Mouse (Mus musculus): ENCODE data around the gene Slc35g2. TPM values are rescaled to one million over a fixed set of nuclear protein-coding genes. Genes with fewer than 3 reads are reported as not detected.

Gene Slc35g2
- polyA plus RNA-seq, 1 experiment from 2014 or later = 16.9 TPM

DNA sequence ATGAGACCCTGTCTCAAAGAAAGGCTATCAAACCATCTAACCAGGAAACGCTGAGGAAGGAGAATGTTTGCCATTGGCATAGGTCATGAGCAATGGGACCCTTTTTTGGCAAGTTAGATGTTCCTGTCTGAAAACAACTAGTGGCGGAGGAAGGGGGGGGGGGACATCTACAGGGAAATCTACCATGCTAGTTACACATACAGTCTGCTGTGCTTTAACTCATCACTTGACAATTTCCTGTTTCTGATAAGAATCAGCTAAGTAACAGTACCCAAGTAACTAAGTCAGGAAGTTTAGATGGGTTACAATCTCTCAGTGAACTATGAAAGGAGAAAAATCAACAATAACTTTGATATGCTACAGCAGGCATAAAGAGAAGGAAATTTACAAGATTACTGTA, 48.9 kb downstream of the Slc35g2 start:
- Histone ChIP-seq H3K36me3 (ENCODE audit: control insufficient read depth, insufficient read depth, low read length) (no peaks in the 10 kb centered on the region), H3K9ac (replicated peaks; ENCODE audit: low read length) (no peak overlapping the region), H3K27ac (replicated peaks; ENCODE audit: low read depth, low read length) (no peak overlapping the region), H3K4me2 (ENCODE audit: low read length) (no peak overlapping the region), H3K9me3 (ENCODE audit: control insufficient read depth, low read length) (no peaks in the 10 kb centered on the region), H3K27me3 (ENCODE audit: control insufficient read depth, insufficient read depth, low read length) (no peaks in the 10 kb centered on the region), H3K4me3 (replicated peaks; ENCODE audit: low read depth, low read length) (no peak overlapping the region), H3K4me1 (ENCODE audit: control insufficient read depth, insufficient read depth, low read length) (no peaks in the 10 kb centered on the region)
- DNase-seq = no peak
- 87% methylated on average over 2 of the region's 2 CpGs for WGBS
- ATAC-seq (ENCODE audit: low FRiP score, low TSS enrichment) = no peak

DNA sequence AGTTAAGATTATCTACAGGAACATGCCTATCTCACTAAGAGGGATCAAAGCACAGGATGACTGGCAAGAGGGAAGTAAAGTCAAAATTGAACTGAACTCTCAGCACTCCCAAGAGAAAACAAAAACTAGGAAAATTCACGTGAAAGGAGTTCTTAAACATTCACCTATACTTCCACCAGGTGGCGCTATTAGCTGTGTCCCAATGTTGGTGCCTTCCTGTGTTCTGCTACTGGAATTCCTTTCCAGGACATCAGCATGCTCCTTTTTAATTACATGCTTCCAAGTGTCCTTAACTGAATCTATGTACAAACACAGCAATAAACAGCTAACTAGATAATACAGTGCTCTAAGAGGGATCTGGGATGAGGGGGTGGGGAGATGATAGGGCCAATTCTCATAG, 50.3 kb downstream of the Slc35g2 start:
- no peak for ATAC-seq (ENCODE audit: low FRiP score, low TSS enrichment)

DNA sequence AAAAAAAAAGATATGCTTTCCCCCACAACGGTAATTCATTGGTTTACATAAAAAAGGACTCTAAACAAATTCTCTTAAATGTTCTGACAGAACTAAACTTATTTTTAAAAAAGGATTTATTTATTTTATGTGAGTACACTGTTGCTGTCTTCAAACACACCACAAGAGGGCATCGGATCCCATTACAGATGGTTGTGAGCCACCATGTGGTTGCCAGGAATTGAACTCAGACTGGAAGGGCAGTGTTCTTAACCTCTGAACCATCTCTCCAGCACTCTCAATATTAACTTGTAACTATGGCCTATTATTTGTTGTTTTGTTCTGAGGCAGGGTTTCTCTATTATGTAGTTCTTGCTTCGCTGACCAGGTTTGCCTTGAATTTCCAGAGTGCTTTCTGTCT, 50.9 kb downstream of the Slc35g2 start:
- 98% methylated on average over 3 of the region's 3 CpGs for WGBS
- Histone ChIP-seq H3K27me3 (ENCODE audit: control insufficient read depth, insufficient read depth, low read length) (no peaks in the 10 kb centered on the region), H3K4me3 (replicated peaks; ENCODE audit: low read depth, low read length) (no peak overlapping the region), H3K4me1 (ENCODE audit: control insufficient read depth, insufficient read depth, low read length) (no peaks in the 10 kb centered on the region), H3K9me3 (ENCODE audit: control insufficient read depth, low read length) (no peaks in the 10 kb centered on the region), H3K9ac (replicated peaks; ENCODE audit: low read length) (no peak overlapping the region), H3K4me2 (ENCODE audit: low read length) (no peak overlapping the region), H3K36me3 (ENCODE audit: control insufficient read depth, insufficient read depth, low read length) (no peaks in the 10 kb centered on the region), H3K27ac (replicated peaks; ENCODE audit: low read depth, low read length) (no peak overlapping the region)
- ATAC-seq (ENCODE audit: low FRiP score, low TSS enrichment) = no peak
- no peak for DNase-seq

More for the DNA sequence above, 50.3 kb downstream of the Slc35g2 start:
- Histone ChIP-seq H3K27me3 (ENCODE audit: control insufficient read depth, insufficient read depth, low read length) (no peaks in the 10 kb centered on the region), H3K27ac (replicated peaks; ENCODE audit: low read depth, low read length) (no peak overlapping the region), H3K4me3 (replicated peaks; ENCODE audit: low read depth, low read length) (no peak overlapping the region), H3K36me3 (ENCODE audit: control insufficient read depth, insufficient read depth, low read length) (no peaks in the 10 kb centered on the region), H3K9me3 (ENCODE audit: control insufficient read depth, low read length) (no peaks in the 10 kb centered on the region), H3K4me2 (ENCODE audit: low read length) (no peak overlapping the region), H3K9ac (replicated peaks; ENCODE audit: low read length) (no peak overlapping the region), H3K4me1 (ENCODE audit: control insufficient read depth, insufficient read depth, low read length) (no peaks in the 10 kb centered on the region)
- 2% methylated on average over 2 of the region's 2 CpGs for WGBS
- DNase-seq = peak; percentile 85

DNA sequence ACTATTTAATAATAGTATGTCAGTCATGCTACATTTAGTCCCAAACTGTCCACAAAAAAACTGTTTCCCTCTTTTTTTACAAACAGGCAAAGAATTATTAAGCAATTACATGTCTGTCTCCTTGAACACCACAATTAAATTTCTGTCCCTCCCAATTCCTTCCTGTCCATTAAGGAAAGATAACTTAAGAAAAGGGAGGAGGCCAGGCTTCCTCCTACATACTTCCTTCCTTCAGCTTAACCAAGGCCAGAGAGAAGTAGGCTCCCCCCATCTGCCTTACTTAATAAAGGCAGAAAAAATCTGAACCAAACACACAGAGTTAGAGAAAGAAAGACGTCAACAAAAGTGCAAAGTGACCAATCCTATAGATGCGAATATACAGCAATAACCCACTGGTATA, 63.3 kb downstream of the Slc35g2 start:
- 92% methylated on average over 2 of the region's 2 CpGs for WGBS
- Histone ChIP-seq H3K27me3 (ENCODE audit: control insufficient read depth, insufficient read depth, low read length) (no peaks in the 10 kb centered on the region), H3K36me3 (ENCODE audit: control insufficient read depth, insufficient read depth, low read length) (no peaks in the 10 kb centered on the region), H3K27ac (replicated peaks; ENCODE audit: low read depth, low read length) (no peak overlapping the region), H3K4me3 (replicated peaks; ENCODE audit: low read depth, low read length) (no peak overlapping the region), H3K4me1 (ENCODE audit: control insufficient read depth, insufficient read depth, low read length) (no peaks in the 10 kb centered on the region), H3K4me2 (ENCODE audit: low read length) (no peak overlapping the region), H3K9me3 (ENCODE audit: control insufficient read depth, low read length) (no peaks in the 10 kb centered on the region), H3K9ac (replicated peaks; ENCODE audit: low read length) (no peak overlapping the region)
- DNase-seq (no peak), ATAC-seq (ENCODE audit: low FRiP score, low TSS enrichment) (no peak)

DNA sequence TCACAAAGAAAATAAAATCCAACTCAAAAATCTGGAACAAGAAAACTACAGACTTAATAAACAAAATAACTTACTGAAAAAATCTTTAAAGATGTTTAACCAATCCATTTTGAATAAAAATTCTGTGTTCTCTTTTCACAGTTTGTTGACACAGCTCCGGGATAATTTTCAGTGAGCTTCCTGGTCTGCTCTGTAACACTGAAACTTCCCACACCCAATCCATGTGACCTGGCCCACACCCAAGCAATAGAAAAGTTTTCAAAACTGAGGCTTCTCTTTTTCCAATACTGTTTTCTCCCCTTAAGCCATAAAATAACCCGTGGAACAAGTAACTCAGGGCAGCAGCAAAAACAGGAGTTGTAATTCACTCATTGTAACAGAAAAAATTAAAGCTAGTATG, 64.2 kb downstream of the Slc35g2 start:
- DNase-seq (no peak), ATAC-seq (ENCODE audit: low FRiP score, low TSS enrichment) (no peak)
- Histone ChIP-seq H3K4me3 (replicated peaks; ENCODE audit: low read depth, low read length) (no peak overlapping the region), H3K27me3 (ENCODE audit: control insufficient read depth, insufficient read depth, low read length) (no peaks in the 10 kb centered on the region), H3K4me1 (ENCODE audit: control insufficient read depth, insufficient read depth, low read length) (no peaks in the 10 kb centered on the region), H3K9ac (replicated peaks; ENCODE audit: low read length) (no peak overlapping the region), H3K9me3 (ENCODE audit: control insufficient read depth, low read length) (no peaks in the 10 kb centered on the region), H3K4me2 (ENCODE audit: low read length) (no peak overlapping the region), H3K27ac (replicated peaks; ENCODE audit: low read depth, low read length) (no peak overlapping the region), H3K36me3 (ENCODE audit: control insufficient read depth, insufficient read depth, low read length) (no peaks in the 10 kb centered on the region)
- 78% methylated on average over 2 of the region's 2 CpGs for WGBS

DNA sequence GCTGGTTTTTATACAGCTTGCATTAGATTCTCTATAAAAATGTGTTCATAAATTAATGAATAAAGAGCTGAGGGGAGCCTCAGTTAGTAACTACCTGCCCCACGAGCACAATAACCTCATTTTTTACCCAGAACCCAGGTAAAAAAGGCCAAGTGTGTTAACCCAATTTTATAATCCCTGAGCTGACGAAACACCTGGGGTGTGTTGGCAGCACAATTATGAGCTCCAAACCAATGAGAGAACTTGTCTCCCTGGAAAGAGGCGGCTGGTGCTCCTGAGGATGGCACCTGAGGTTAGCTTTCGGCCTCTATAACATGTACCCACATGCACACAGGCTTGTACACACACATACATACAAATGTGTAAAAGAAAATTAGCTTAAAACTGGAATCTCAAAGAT, 65.4 kb downstream of the Slc35g2 start:
- DNase-seq (no peak), ATAC-seq (ENCODE audit: low FRiP score, low TSS enrichment) (no peak)
- Histone ChIP-seq H3K27me3 (ENCODE audit: control insufficient read depth, insufficient read depth, low read length) (no peaks in the 10 kb centered on the region), H3K36me3 (ENCODE audit: control insufficient read depth, insufficient read depth, low read length) (no peaks in the 10 kb centered on the region), H3K4me3 (replicated peaks; ENCODE audit: low read depth, low read length) (no peak overlapping the region), H3K4me2 (ENCODE audit: low read length) (no peak overlapping the region), H3K4me1 (ENCODE audit: control insufficient read depth, insufficient read depth, low read length) (no peaks in the 10 kb centered on the region), H3K9ac (replicated peaks; ENCODE audit: low read length) (no peak overlapping the region), H3K27ac (replicated peaks; ENCODE audit: low read depth, low read length) (no peak overlapping the region), H3K9me3 (ENCODE audit: control insufficient read depth, low read length) (no peaks in the 10 kb centered on the region)
- 97% methylated on average over 4 of the region's 4 CpGs for WGBS

Other genes with a start within 250 kb of the Slc35g2 start
- 0.63 and 0.99 TPM in 2 replicates for gene Il20rb, start 84.3 kb downstream of the Slc35g2 start, polyA plus RNA-seq (2014; fragmentation: Nextera tagmentation; extraction: Ambion mirVana)
- gene Nck1, start 25.0 kb downstream of the Slc35g2 start, polyA plus RNA-seq (2014; fragmentation: Nextera tagmentation; extraction: Ambion mirVana) = 61.9 and 69.3 TPM in 2 replicates
- gene Stag1, start 26.7 kb upstream of the Slc35g2 start, polyA plus RNA-seq (2014; fragmentation: Nextera tagmentation; extraction: Ambion mirVana) = 41.3 and 45.2 TPM in 2 replicates